17 mouse cellular contexts compared by ENCODE assay signal in the genomic region with DNA sequence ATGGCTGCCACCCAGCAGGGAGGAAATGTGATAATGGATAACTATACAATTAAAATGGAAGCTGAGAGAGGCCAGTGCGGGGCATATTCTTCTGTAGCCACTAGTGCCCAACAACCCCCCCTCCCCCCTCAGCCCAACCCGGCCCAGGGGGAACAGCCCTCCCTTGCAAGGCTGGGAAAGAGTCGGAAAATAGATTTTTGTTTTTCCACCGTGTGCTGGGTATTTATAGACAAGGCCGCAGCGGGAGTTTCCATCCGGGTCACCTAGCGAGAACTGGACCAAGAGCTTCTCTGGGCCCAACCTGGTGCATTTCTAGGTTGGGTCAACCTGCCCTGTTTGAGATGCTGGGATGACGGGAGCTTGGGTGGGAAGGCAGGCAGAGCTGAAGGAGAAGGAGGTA. TPM values are rescaled to one million over a fixed set of nuclear protein-coding genes. Genes with fewer than 3 reads are reported as not detected.
DNase-seq lines count a peak whose midpoint lies in the region; ATAC-seq lines count a peak whose summit lies in the region.
"Had no signal": no experiment of that assay in that cellular context is flagged by ENCODE, and none has a peak within 500 bp of the region (broad histone marks: within the 10 kb centered on the region; RNA-seq: fewer than 3 reads in every experiment).

No protein-coding gene starts in this region.

- no peaks in the 10 kb centered on the region for H3K36me3 ChIP-seq in heart, embryonic 10.5 days
- H3K36me3 ChIP-seq in hindbrain, embryonic 15.5 days, result peaks cover 9% of the 10 kb centered on the region
- H3K36me3 ChIP-seq in midbrain, embryonic 13.5 days, result peaks cover 31% of the 10 kb centered on the region
- H3K36me3 ChIP-seq: stomach, embryonic 15.5 days had no signal

- DNase-seq in heart, embryonic 10.5 days (ENCODE audit: low spot score), result no peak
- no peak for DNase-seq in heart, adult 18-20 months
- peak; percentile 37 for DNase-seq in brain, adult 2 months (ENCODE audit: low read depth, low spot score)
- DNase-seq in thymus, postnatal 36 days, result no peak
- DNase-seq in left cerebral cortex, postnatal 25 days (ENCODE audit: low spot score in 2 of 2), result no peak
- DNase-seq: B cell, adult 2 months; heart, adult 2 months; lung, embryonic 14.5 days; thymus, postnatal 25 days had no signal

- H3K9ac ChIP-seq in hindbrain, embryonic 15.5 days, result no peak overlapping the region
- H3K9ac ChIP-seq in midbrain, embryonic 13.5 days (replicated peaks), result no peak overlapping the region
- H3K9ac ChIP-seq: kidney, embryonic 15.5 days; lung, embryonic 14.5 days; stomach, embryonic 15.5 days had no signal

- peaks cover 44% of the 10 kb centered on the region for H3K4me1 ChIP-seq in heart, embryonic 10.5 days
- H3K4me1 ChIP-seq in hindbrain, embryonic 15.5 days (replicated peaks), result peaks cover 54% of the 10 kb centered on the region
- peaks cover 69% of the 10 kb centered on the region for H3K4me1 ChIP-seq in midbrain, embryonic 13.5 days (replicated peaks)
- H3K4me1 ChIP-seq: stomach, embryonic 15.5 days had no signal

- H3K27me3 ChIP-seq in heart, embryonic 10.5 days (ENCODE audit: insufficient read depth, poor library complexity, severe bottlenecking), result peaks cover 33% of the 10 kb centered on the region
- no peaks in the 10 kb centered on the region for H3K27me3 ChIP-seq in hindbrain, embryonic 15.5 days
- H3K27me3 ChIP-seq in midbrain, embryonic 13.5 days, result no peaks in the 10 kb centered on the region
- H3K27me3 ChIP-seq: stomach, embryonic 15.5 days had no signal

- no peak overlapping the region for H3K4me2 ChIP-seq in hindbrain, embryonic 15.5 days
- H3K4me2 ChIP-seq in midbrain, embryonic 13.5 days (replicated peaks), result no peak overlapping the region
- H3K4me2 ChIP-seq: kidney, embryonic 15.5 days; liver, embryonic 11.5 days; lung, embryonic 14.5 days; stomach, embryonic 15.5 days had no signal

- peak overlapping the region; percentile 56; the same call in 1 of the 2 replicates for H3K27ac ChIP-seq in heart, embryonic 10.5 days
- H3K27ac ChIP-seq in hindbrain, embryonic 15.5 days (replicated peaks), result peak overlapping the region; percentile 57
- peak overlapping the region; percentile 54 for H3K27ac ChIP-seq in midbrain, embryonic 13.5 days
- H3K27ac ChIP-seq: heart, adult 2 months; kidney, embryonic 15.5 days; macrophage; stomach, embryonic 15.5 days had no signal

- no peak overlapping the region for H3K4me3 ChIP-seq in heart, embryonic 10.5 days
- no peak overlapping the region for H3K4me3 ChIP-seq in hindbrain, embryonic 15.5 days
- no peak overlapping the region for H3K4me3 ChIP-seq in midbrain, embryonic 13.5 days (replicated peaks)
- H3K4me3 ChIP-seq: heart, adult 2 months; kidney, embryonic 15.5 days; stomach, embryonic 15.5 days had no signal

- ATAC-seq in hindbrain, embryonic 15.5 days (ENCODE audit: low FRiP score, low read depth), result no peak
- ATAC-seq in midbrain, embryonic 13.5 days, result no peak

- no peaks in the 10 kb centered on the region for H3K9me3 ChIP-seq in heart, embryonic 10.5 days
- no peaks in the 10 kb centered on the region for H3K9me3 ChIP-seq in hindbrain, embryonic 15.5 days
- no peaks in the 10 kb centered on the region for H3K9me3 ChIP-seq in midbrain, embryonic 13.5 days
- H3K9me3 ChIP-seq: kidney, embryonic 15.5 days; stomach, embryonic 15.5 days had no signal

- WGBS in heart, embryonic 10.5 days, result 56% methylated on average over 9 of the region's 9 CpGs
- WGBS in hindbrain, embryonic 15.5 days, result 48% methylated on average over 9 of the region's 9 CpGs
- 53% methylated on average over 9 of the region's 9 CpGs for WGBS in midbrain, embryonic 13.5 days

- intact Hi-C loops in left cerebral cortex, postnatal 25 days (cut with DNase I), result no loop called here

RNA-seq across cellular contexts. Expression of gene Cacna1g, which starts 32.2 kb away (rescaled TPM):
- 1.5 and 2.4 TPM in 2 replicates for polyA plus RNA-seq in heart, embryonic 10.5 days (2016; fragmentation: Nextera tagmentation; extraction: Ambion mirVana)
- total RNA-seq in heart, adult 18-20 months (2021), result 10 to 100 TPM in 1 of 2 experiments, 1 to 10 TPM in 1; 8.7 to 10.1 TPM
- polyA plus RNA-seq in hindbrain, embryonic 15.5 days (2015; fragmentation: Nextera tagmentation; extraction: Ambion mirVana), result 15.0 and 18.8 TPM in 2 replicates
- 10.5 and 12.4 TPM in 2 replicates for polyA plus RNA-seq in midbrain, embryonic 13.5 days (2015; fragmentation: Nextera tagmentation; extraction: Ambion mirVana)
- total RNA-seq in left cerebral cortex, postnatal 25 days (2021), result 10 to 100 TPM; 83.4 to 92.5 TPM
- total RNA-seq: neutrophil, adult 5-6 weeks had no signal
- polyA plus RNA-seq: macrophage had no signal

RNA-seq across cellular contexts. Expression of gene Spata20, which starts 44.2 kb away (rescaled TPM):
- not detected in 2 replicates for polyA plus RNA-seq in heart, embryonic 10.5 days (2016; fragmentation: Nextera tagmentation; extraction: Ambion mirVana)
- under 1 TPM; 0.17 to 0.54 TPM for total RNA-seq in heart, adult 18-20 months (2021)
- 0.29 and 0.84 TPM in 2 replicates for polyA plus RNA-seq in hindbrain, embryonic 15.5 days (2015; fragmentation: Nextera tagmentation; extraction: Ambion mirVana)
- 0.10 TPM in 1 of 2 replicates, not detected in the other for polyA plus RNA-seq in midbrain, embryonic 13.5 days (2015; fragmentation: Nextera tagmentation; extraction: Ambion mirVana)
- under 1 TPM; 0.27 to 0.69 TPM for total RNA-seq in left cerebral cortex, postnatal 25 days (2021)
- total RNA-seq: left cerebral cortex, adult 18-20 months; neutrophil, adult 5-6 weeks had no signal
- polyA plus RNA-seq: liver, embryonic 11.5 days; macrophage had no signal

RNA-seq across cellular contexts. Expression of gene Abcc3, which starts 49.0 kb away (rescaled TPM):
- 0.48 and 0.88 TPM in 2 replicates for polyA plus RNA-seq in heart, embryonic 10.5 days (2016; fragmentation: Nextera tagmentation; extraction: Ambion mirVana)
- 1 to 10 TPM; 1.7 to 1.8 TPM for total RNA-seq in heart, adult 18-20 months (2021)
- 0.53 and 1.2 TPM in 2 replicates for polyA plus RNA-seq in hindbrain, embryonic 15.5 days (2015; fragmentation: Nextera tagmentation; extraction: Ambion mirVana)
- polyA plus RNA-seq in midbrain, embryonic 13.5 days (2015; fragmentation: Nextera tagmentation; extraction: Ambion mirVana), result 0.46 and 0.90 TPM in 2 replicates
- 1 to 10 TPM; 2.0 to 2.9 TPM for total RNA-seq in left cerebral cortex, postnatal 25 days (2021)

RNA-seq across cellular contexts. Expression of gene Epn3, which starts 58.0 kb away (rescaled TPM):
- 7.7 and 14.2 TPM in 2 replicates for polyA plus RNA-seq in heart, embryonic 10.5 days (2016; fragmentation: Nextera tagmentation; extraction: Ambion mirVana)
- total RNA-seq in heart, adult 18-20 months (2021), result 10 to 100 TPM; 19.3 to 21.1 TPM
- polyA plus RNA-seq in hindbrain, embryonic 15.5 days (2015; fragmentation: Nextera tagmentation; extraction: Ambion mirVana), result 1.0 and 2.5 TPM in 2 replicates
- polyA plus RNA-seq in midbrain, embryonic 13.5 days (2015; fragmentation: Nextera tagmentation; extraction: Ambion mirVana), result 0.19 and 0.46 TPM in 2 replicates
- under 1 TPM; 0.73 to 0.92 TPM for total RNA-seq in left cerebral cortex, postnatal 25 days (2021)
- polyA plus RNA-seq: macrophage had no signal
